Mouse (Mus musculus) hindlimb bud, embryonic 11.5 days (tissue): ENCODE measurements around the gene Rec8.

Experiments used
- DNase-seq: peaks from one replicate; pipeline ENCODE4 v3.0.0-alpha.2; 2012; ENCODE audit warnings: low read depth, low spot score; ENCODE audit errors: extremely low spot score

The Rec8 gene

DNA sequence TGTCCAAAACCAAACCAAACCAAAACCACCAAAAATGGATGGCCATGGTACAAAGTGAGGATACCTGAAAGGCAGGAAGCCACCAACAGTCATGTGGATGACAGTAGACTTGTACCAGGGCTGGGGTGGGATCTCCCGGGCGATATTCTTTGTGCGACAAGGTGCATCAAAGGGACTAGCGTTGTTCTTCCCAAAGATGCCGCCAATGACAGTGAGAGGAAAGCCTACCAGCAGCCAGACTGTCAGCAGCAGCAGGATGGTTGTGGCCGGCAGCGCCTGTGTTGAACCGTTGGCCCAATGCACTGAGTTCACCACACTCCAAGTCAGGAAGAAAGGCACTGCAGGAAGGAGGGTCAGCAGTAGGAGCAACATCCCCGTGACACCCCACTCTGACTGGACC is 20.0 kb downstream of the Rec8 start, which contains the start of gene Gm49378:
Gm49378 (minus strand) TSS at position 101 of the 400 bp plus-strand sequence.
- DNase-seq = no peak

- no peak for DNase-seq
Measured at GRCm38 (mm10) chr14:55640816-55641215, 23.0 kb downstream of the Rec8 start.

DNA sequence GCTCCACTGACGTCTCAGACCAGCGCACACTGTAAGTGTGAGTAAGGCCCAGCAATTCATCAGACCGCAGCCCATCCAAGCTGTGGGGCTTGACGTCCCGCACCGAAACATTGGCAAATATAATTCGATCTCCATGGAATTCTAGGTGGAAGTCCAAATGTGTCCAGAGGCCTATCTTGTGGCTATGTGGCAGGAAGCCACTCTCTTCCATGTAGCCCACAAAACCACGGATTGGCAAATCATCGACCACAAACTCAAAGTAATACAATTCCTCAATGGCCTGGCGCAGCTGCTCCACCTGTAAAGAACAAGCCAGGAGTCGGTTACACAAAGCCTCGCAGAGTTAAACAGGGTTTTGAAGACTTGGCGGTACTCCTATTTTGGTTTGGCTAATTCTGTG is 23.5 kb downstream of the Rec8 start:
- DNase-seq = no peak

DNA sequence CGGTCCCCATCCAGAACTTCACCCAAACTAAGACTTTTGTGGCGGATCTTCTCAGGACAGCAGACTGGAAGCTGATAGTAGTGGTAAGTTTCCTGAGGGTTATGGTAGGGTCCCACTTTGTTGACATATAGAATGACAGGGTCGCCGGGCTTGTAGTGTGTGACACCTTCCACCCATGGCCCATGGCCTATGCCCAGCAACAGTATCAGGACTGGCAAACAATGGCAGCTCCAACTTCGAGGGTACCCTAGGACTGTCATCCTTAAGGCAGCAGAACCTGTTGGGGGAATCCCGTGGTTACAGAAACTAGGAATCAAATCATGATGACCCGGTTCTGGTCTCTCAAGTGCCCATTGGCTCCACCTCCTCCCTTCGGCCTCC is 24.8 kb downstream of the Rec8 start:
- no peak for DNase-seq

DNA sequence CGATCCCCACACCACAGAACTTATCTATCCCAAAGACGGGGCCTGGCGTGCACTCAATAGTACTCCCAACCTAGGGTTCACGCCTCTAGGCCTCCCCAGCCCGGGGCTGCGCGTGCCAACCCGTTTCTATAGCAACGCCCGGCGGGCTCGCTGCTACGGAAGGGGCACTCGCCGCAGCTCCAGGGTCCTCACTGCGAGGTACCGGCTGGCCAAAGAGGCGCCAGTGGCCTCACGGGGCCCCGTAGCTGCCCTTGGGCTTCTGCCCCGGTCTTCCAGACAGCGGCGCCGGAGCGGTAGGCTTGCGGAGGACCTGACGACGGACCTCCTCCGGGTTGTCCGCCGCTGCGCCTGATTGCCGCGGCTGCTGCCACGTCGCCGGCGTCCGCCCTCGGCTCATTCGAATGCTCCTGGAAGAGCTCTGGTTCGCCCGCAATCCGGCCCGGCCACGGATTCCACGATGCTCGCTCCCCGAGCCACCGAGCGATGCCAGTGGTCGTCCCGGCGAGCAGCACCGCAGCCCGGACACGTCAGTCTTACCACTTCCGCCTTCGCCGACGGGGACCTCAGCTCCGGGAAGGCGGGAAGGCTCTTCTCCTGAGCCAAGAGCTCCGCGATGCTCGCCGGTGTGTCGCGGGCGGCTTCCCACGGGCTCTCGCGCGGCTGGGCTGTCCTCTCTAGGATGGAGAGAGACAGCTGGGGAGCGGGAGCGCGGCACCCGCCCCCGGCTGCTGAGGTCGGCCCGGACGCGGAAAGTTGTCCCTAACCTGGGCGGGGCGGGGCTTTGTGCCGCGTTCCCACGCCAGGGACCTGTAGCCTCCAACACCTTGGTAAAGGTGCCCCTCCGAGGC is 25.4 kb downstream of the Rec8 start, which contains the start of gene Tm9sf1:
Tm9sf1 (minus strand) TSS at position 747 of the 848 bp plus-strand sequence.
- DNase-seq = no peak

DNA sequence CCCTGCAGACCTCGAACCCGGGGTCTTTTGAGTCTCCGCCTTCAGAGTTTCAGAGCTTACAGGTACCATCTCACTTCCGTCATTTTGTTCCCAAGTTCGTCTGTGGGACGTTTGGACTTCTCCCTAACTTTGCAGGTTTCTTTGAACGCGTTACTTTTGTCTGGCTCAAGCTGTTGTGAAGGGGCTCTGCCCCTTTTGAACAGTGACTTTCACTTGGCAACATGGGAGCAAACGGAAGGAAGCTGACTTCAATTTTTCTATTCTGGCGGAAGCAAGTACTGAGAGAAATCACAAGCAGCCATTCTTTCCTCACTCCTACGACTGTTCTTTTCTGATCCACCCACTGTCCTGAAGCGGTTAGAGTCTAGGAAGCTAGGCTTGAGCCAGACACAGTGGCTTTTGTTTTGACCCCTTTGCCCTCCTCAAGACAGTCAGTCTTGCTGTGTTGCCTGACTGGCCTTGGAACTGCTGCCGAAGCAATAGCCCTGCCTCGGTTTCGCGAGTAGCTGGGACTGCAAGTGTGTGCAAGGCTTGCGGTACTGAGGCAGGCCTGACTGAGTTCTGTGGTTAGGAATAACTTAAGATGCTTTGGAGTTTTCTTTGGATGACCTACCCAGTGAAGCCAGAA is 26.5 kb downstream of the Rec8 start:
- DNase-seq = no peak

DNA sequence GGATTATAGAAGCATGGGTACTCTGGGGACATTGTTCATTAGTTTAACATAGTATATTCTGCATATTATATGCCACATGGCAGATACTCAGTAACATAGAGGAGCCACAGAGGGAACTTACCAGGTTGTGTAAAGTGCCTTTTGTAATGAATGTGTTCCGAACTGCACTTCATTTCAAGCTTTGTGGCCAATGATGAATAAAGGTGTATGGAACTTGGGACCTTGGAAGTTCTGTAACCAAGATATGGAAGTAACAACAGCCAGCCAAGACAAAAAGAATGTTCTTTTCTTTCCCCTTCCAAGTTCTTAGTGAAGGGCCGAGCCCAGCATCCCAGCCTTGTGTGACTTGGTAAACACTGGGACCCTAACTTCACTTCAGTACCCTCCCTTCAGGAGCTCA is 32.0 kb downstream of the Rec8 start, which contains the start of gene Tssk4:
Tssk4 (plus strand) TSS at position 301 of the 400 bp plus-strand sequence.
- no peak for DNase-seq

- no peak for DNase-seq
Measured at GRCm38 (mm10) chr14:55651528-55651927, 33.7 kb downstream of the Rec8 start.

DNA sequence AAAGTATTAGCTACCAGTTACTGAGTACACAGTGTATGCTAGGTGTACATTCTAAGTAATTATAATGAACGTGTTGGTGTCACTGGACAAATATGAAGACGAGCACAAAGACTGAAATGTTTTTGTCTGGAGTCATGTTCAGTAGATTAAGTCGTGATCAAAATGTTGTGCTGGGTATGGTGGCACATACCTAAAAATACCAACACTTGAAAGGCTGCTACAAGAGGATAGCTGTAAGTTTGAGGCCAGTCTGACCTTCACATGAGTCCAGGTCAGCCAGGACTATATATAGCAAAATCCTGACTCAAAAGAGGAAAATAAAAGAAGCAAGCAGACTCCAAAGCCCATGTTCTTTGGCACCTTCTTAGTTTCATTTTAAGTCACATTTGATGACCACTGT is 39.1 kb downstream of the Rec8 start:
- no peak for DNase-seq

DNA sequence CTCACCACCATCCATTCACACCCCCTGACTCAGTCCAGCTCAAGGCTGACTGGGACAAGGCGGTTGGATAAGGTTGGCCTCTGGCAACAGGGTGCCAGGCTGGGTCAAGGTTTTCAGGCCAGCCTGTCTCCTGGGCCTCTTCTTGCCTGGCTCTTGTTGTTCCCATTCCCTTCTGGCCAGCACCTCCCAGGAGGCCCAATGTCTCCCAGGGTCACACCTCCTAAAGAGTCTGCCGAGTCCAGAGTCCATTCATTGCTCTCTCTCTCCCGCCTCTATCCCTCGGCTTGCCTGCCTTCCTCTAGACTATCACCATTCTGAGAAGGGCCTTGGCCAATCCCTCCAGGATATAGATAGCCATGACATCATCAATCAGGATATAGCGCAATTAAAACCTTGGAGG is 40.2 kb downstream of the Rec8 start:
- no peak for DNase-seq

GRCm38 (mm10) chr14:55659960-55660573 is 42.2 kb downstream of the Rec8 start, which contains the start of gene Mdp1:
Mdp1 (minus strand) TSS chr14:55660508.
- DNase-seq = no peak

DNA sequence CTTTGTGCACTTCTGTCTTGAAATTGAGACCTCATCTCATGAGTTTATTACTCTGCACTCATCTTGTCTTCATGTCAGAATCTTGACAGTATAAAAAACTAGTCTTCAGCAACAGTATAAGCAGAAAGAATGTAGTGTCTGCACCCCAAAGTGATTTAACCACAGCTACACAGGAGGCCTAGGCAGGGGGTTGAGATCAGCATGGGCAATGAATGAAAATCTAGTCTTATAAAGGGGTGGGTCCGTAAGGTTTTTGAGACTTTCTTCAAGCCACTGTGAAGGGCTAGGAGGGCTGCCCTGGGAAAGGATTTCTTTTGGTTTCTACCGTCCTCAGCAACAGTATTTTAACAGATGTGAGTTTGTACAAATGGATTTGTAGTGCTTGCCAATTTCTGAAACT is 42.8 kb downstream of the Rec8 start:
- no peak for DNase-seq

GRCm38 (mm10) chr14:55671486-55671832 is 53.6 kb downstream of the Rec8 start:
- DNase-seq = no peak

DNA sequence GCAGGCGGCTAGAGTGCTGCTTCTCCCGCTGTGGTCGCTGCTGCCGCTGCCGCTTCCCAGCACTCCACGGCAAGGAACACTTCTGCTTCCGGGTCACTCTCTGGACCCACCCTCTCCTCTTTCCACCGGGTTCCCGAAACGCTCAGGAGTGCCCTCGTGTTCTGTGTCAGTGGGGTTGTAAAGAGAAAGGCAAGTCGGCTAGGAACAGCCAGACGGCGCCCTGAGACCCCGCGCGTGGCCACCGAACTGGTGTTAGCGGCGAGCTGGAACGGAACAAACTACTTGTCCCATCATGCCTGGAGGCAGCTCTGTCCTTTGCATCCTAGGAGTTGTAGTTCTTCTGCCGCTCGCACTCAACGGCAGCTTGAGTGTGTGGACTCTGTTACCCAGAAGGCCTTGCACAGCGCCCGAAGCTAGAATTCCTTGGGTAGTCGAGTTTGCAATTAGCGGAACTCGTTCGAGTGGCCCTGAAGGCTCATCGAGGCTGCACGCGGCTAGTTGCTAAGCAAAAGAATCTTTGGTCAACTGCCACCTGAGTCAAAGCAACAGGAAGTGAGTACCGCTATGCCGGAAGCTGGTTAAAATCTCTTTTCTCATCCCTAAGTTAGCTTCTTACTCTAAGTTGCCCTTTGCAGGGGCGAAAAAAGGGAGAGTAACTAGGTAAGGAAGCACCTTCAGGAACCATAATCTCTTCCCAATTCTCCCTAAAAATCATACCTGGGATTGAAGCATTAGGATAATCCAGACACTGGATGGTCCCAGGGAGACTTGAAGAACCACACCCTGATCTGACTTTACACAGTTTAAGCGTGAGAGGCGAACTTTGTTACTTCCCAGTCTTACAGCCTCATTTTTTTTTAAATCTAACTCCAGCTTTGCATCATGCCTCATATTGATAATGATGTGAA is 54.2 kb downstream of the Rec8 start, which contains the start of the genes Gmpr2 and Nedd8:
Gmpr2 (plus strand) TSS at position 109 of the 908 bp plus-strand sequence.
Nedd8 (minus strand) TSS at position 292 of the 908 bp plus-strand sequence.
- DNase-seq = peak; percentile 91

GRCm38 (mm10) chr14:55672741-55673060 is 54.9 kb downstream of the Rec8 start:
- no peak for DNase-seq
